Mouse (Mus musculus) heart, adult 2 months (tissue): ENCODE results near the gene Kifc1.

Experiments
- CTCF ChIP-seq: fragments of 200-600 bp; IDR thresholded peaks from 2 replicates; pipeline ENCODE4 v1.8.1; 2022; ENCODE audit warnings: antibody characterized with exemption, mild to moderate bottlenecking, moderate library complexity
- POLR2A ChIP-seq: fragments of 200-500 bp; IDR thresholded peaks from 2 replicates; pipeline ENCODE4 v1.6.1; 2011; ENCODE audit warnings: mild to moderate bottlenecking, low read depth, low read length, control low read depth; ENCODE audit not compliant: insufficient read depth

GRCm38 (mm10) chr17:33890533-33891059 lies at the start of gene Kifc1:
- TF ChIP-seq POLR2A (no peak), CTCF (peak; percentile 88)
